In the genomic region with DNA sequence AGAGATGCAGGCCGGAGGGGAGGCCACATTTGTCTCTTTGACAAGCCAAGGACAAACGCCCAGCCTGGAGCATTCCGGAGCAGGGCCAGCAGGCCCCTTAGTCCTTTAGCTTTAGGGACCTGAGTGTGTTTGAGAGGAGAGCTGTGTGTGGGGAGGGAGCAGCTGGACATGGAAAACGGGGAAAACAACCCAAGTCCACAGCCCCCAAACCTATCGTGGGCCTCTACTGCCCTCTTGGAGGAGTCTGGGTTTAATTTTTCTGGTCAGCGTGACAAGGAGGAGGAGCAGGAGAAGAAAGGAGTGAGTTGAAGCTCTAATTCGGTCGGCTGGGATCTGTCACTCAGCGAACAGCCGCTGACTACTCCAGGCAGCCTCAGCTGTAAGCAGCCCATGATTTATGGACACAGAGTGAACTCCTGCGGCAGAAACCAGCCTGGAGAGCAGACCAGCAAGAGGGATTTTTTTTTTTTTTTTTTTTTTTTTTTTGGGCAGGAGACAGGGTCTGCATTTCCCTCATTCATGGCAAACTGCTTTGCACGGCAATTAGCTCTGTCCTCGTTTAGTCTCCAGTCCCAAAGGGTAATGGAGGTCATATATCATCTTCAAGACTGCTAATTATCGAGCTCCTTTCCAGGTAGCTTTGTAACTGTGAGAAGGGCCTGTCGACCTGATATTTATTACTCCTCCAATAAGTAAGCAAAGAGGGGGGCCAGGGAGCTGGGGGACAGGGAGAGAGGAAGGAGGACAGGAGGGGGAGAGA, we compare ENCODE assay signal across 8 mouse cellular contexts. TPM values are rescaled to one million over a fixed set of nuclear protein-coding genes. Genes with fewer than 3 reads are reported as not detected.
DNase-seq lines count a peak whose midpoint lies in the region; ATAC-seq lines count a peak whose summit lies in the region.

No protein-coding gene starts in this region.

- H3K9ac ChIP-seq in liver, embryonic 11.5 days (ENCODE audit: low read depth, low read length): no peak overlapping the region
- H3K9ac ChIP-seq in liver, embryonic 12.5 days: no peak overlapping the region
- H3K9ac ChIP-seq in heart, embryonic 15.5 days: no peak overlapping the region
- H3K9ac ChIP-seq in limb, embryonic 15.5 days: no peak overlapping the region

- no peaks in the 10 kb centered on the region for H3K27me3 ChIP-seq in liver, embryonic 11.5 days (replicated peaks; ENCODE audit: control insufficient read depth, insufficient read depth, low read length)
- H3K27me3 ChIP-seq in liver, embryonic 12.5 days (replicated peaks): no peaks in the 10 kb centered on the region
- no peaks in the 10 kb centered on the region for H3K27me3 ChIP-seq in heart, embryonic 15.5 days
- H3K27me3 ChIP-seq in limb, embryonic 15.5 days: no peaks in the 10 kb centered on the region

- H3K4me2 ChIP-seq in liver, embryonic 11.5 days: no peak overlapping the region
- H3K4me2 ChIP-seq in liver, embryonic 12.5 days: no peak overlapping the region
- peak overlapping the region; percentile 48 for H3K4me2 ChIP-seq in heart, embryonic 15.5 days
- peak overlapping the region; percentile 14; the same call in 1 of the 2 replicates for H3K4me2 ChIP-seq in limb, embryonic 15.5 days

- 44% methylated on average over 15 of the region's 15 CpGs for WGBS in liver, embryonic 11.5 days
- 48% methylated on average over 15 of the region's 15 CpGs for WGBS in liver, embryonic 12.5 days (ENCODE audit: insufficient replicate concordance)
- WGBS in heart, embryonic 15.5 days: 21% methylated on average over 15 of the region's 15 CpGs
- WGBS in limb, embryonic 15.5 days: 5% methylated on average over 15 of the region's 15 CpGs

- ATAC-seq in liver, embryonic 11.5 days (replicated peaks; ENCODE audit: low FRiP score): no peak
- no peak for ATAC-seq in liver, embryonic 12.5 days
- peak; percentile 64 for ATAC-seq in heart, embryonic 15.5 days (replicated peaks; ENCODE audit: insufficient number of reproducible peaks, insufficient read depth, low FRiP score, low read depth)
- ATAC-seq in limb, embryonic 15.5 days (ENCODE audit: insufficient number of reproducible peaks, low FRiP score, low TSS enrichment, low read depth): no peak
- ATAC-seq in monocyte, adult 5-6 weeks (replicated peaks; ENCODE audit: insufficient number of reproducible peaks, low FRiP score, low TSS enrichment, poor library complexity, severe bottlenecking): no peak

- H3K9me3 ChIP-seq in liver, embryonic 11.5 days (ENCODE audit: control insufficient read depth, low read length): no peaks in the 10 kb centered on the region
- H3K9me3 ChIP-seq in liver, embryonic 12.5 days (replicated peaks): no peaks in the 10 kb centered on the region
- H3K9me3 ChIP-seq in heart, embryonic 15.5 days (replicated peaks): no peaks in the 10 kb centered on the region
- H3K9me3 ChIP-seq in limb, embryonic 15.5 days: no peaks in the 10 kb centered on the region

- H3K4me3 ChIP-seq in liver, embryonic 11.5 days (ENCODE audit: low read depth, low read length): no peak overlapping the region
- H3K4me3 ChIP-seq in liver, embryonic 12.5 days: no peak overlapping the region
- peak overlapping the region; percentile 16; the same call in 1 of the 2 replicates for H3K4me3 ChIP-seq in heart, embryonic 15.5 days
- H3K4me3 ChIP-seq in limb, embryonic 15.5 days: no peak overlapping the region

- DNase-seq in liver, embryonic 11.5 days (ENCODE audit: low spot score): no peak
- peak; percentile 33 for DNase-seq in retina, postnatal 1 day
- DNase-seq in gastrocnemius, postnatal 4 days (ENCODE audit: low spot score in 2 of 2): no peak
- no peak for DNase-seq in natural killer cell, adult 2 months (ENCODE audit: low spot score in 2 of 2)

- no peaks in the 10 kb centered on the region for H3K36me3 ChIP-seq in liver, embryonic 11.5 days (ENCODE audit: control insufficient read depth, insufficient read depth, low read length)
- H3K36me3 ChIP-seq in liver, embryonic 12.5 days: no peaks in the 10 kb centered on the region
- H3K36me3 ChIP-seq in heart, embryonic 15.5 days: no peaks in the 10 kb centered on the region
- H3K36me3 ChIP-seq in limb, embryonic 15.5 days: no peaks in the 10 kb centered on the region

- H3K27ac ChIP-seq in liver, embryonic 11.5 days (ENCODE audit: low read depth, low read length): 0 out of 2 replicates have a peak overlapping the region, but pooled peaks have one; percentile 8
- H3K27ac ChIP-seq in liver, embryonic 12.5 days: no peak overlapping the region
- H3K27ac ChIP-seq in heart, embryonic 15.5 days: no peak overlapping the region
- H3K27ac ChIP-seq in limb, embryonic 15.5 days: no peak overlapping the region

- no peaks in the 10 kb centered on the region for H3K4me1 ChIP-seq in liver, embryonic 11.5 days (replicated peaks; ENCODE audit: control insufficient read depth, insufficient read depth, low read length)
- H3K4me1 ChIP-seq in liver, embryonic 12.5 days: no peaks in the 10 kb centered on the region
- peaks cover 15% of the 10 kb centered on the region for H3K4me1 ChIP-seq in heart, embryonic 15.5 days (replicated peaks)
- H3K4me1 ChIP-seq in limb, embryonic 15.5 days: peaks cover 9% of the 10 kb centered on the region

RNA-seq across cellular contexts. Expression of a gene that starts 43.0 kb away (rescaled TPM):
- 54.4 and 59.0 TPM in 2 replicates for polyA plus RNA-seq in liver, embryonic 11.5 days (2014; fragmentation: Nextera tagmentation; extraction: Ambion mirVana)
- polyA plus RNA-seq in liver, embryonic 12.5 days (2016; fragmentation: Nextera tagmentation; extraction: Ambion mirVana): 35.7 and 41.3 TPM in 2 replicates
- polyA plus RNA-seq in heart, embryonic 15.5 days (2015; fragmentation: Nextera tagmentation; extraction: Ambion mirVana): 35.1 and 38.1 TPM in 2 replicates
- polyA plus RNA-seq in limb, embryonic 15.5 days (2015; fragmentation: Nextera tagmentation; extraction: Ambion mirVana): 21.7 and 22.5 TPM in 2 replicates
- total RNA-seq in monocyte, adult 5-6 weeks (2017): 2.9 to 11.5 TPM (median 8.0 TPM) in 3 replicates
- total RNA-seq in gastrocnemius, postnatal 4 days (2021): 10 to 100 TPM; 10.3 to 13.9 TPM

Comparison
In these comparisons a context has a peak if more than half of its experiments do, and no peak if none do; other contexts are left out.
1. H3K4me2 ChIP-seq: peak in heart, embryonic 15.5 days (single experiment) and limb, embryonic 15.5 days (single experiment); none in liver, embryonic 11.5 days (single experiment) and liver, embryonic 12.5 days (single experiment).